Mouse (Mus musculus): ENCODE measurements around the gene Tacc2.

DNA sequence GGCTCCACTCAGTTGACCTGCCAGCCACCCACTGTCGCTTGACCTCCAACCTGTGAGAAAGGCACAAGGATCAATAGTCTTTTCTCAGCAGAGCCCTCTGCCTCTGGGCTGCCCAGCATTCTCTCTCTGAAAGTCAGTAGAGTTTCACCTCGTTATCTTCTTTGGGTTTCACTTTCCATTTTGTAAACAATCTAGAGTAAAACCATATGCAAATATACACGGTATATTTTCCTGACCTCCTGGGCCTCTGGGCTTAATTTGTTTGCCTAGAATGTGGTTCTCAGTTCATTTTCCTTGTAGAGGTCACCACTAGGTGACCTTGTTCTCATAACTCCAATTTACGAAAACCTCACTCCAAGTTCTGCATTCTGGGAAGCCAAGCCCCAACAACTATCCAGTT lies 223.4 kb downstream of the Tacc2 start:
- no peak for TF ChIP-seq TAL1 (IDR thresholded peaks at IDR 0.05; ENCODE audit: low read length)
- TF ChIP-seq GATA1 (IDR thresholded peaks at IDR 0.05; ENCODE audit: low read length): no peak
